Mouse (Mus musculus) lung, postnatal 0 days (tissue): ENCODE measurements around the gene Morc4.

Experiments used
- CTCF ChIP-seq: IDR thresholded peaks from 2 replicates; pipeline ENCODE4 v1.5.1; 2016; ENCODE audit warnings: antibody characterized with exemption, mild to moderate bottlenecking
- EP300 ChIP-seq: IDR thresholded peaks from 2 replicates; pipeline ENCODE4 v1.6.1; 2016; ENCODE audit warnings: antibody characterized with exemption, mild to moderate bottlenecking, control low read depth

GRCm38 (mm10) chrX:139805918-139806317, 65.6 kb downstream of the Morc4 start:
- TF ChIP-seq CTCF (no peak), EP300 (no peak)
